Mouse (Mus musculus) heart, postnatal 25 days (tissue): ENCODE data around the gene Slf2. TPM values are rescaled to one million over a fixed set of nuclear protein-coding genes. Genes with fewer than 3 reads are reported as not detected.

Experiments used
- DNase-seq: peaks from one replicate; pipeline ENCODE4 v3.0.0; 2022; ENCODE audit warnings: low spot score
- intact Hi-C: fragments of 180-260 bp; cut with DNase I; formaldehyde crosslinking; loops from one replicate; pipeline ENCODE4 v1.15.1; 2025
- total RNA-seq, 2 experiments: library from RNA; stranded (reverse); gene quantifications; 2 replicates each; pipeline ENCODE4 v1.2.3; 2021

Slf2 gene
- total RNA-seq, 2 experiments from 2014 or later = 18.4 to 22.0 TPM

GRCm38 (mm10) chr19:44977148-44977547 lies 46.2 kb downstream of the Slf2 start:
- intact Hi-C loops = no loop called here

GRCm38 (mm10) chr19:44980787-44981186 lies 49.8 kb downstream of the Slf2 start:
- no peak for DNase-seq
- intact Hi-C loops = loop anchor here (10.0 kb wide), 1 partner anchor 54 kb away; no protein-coding TSS in a partner anchor

More at GRCm38 (mm10) chr19:44977148-44977547, 46.2 kb downstream of the Slf2 start:
- no peak for DNase-seq

- intact Hi-C loops = loop anchor here (10.0 kb wide), 1 partner anchor 52 kb away; no protein-coding TSS in a partner anchor
- DNase-seq = no peak
These were observed 51.6 kb downstream of the Slf2 start for GRCm38 (mm10) chr19:44982477-44983115.

- intact Hi-C loops = loop anchor here (10.0 kb wide), 1 partner anchor 51 kb away; no protein-coding TSS in a partner anchor
- no peak for DNase-seq
These were observed 52.4 kb downstream of the Slf2 start for GRCm38 (mm10) chr19:44983366-44983765.

- intact Hi-C loops = loop anchor here (10.0 kb wide), 1 partner anchor 50 kb away; no protein-coding TSS in a partner anchor
- DNase-seq = no peak
These were observed 53.5 kb downstream of the Slf2 start for GRCm38 (mm10) chr19:44984420-44984819.

GRCm38 (mm10) chr19:44985159-44985988 lies 54.4 kb downstream of the Slf2 start:
- DNase-seq = no peak
- intact Hi-C loops = loop anchor here (10.0 kb wide), 1 partner anchor 49 kb away; no protein-coding TSS in a partner anchor

GRCm38 (mm10) chr19:44987004-44987403 lies 56.1 kb downstream of the Slf2 start:
- intact Hi-C loops = loop anchor here (10.0 kb wide), 1 partner anchor 48 kb away; no protein-coding TSS in a partner anchor
- no peak for DNase-seq

GRCm38 (mm10) chr19:44987851-44988250 lies 56.9 kb downstream of the Slf2 start:
- no peak for DNase-seq
- intact Hi-C loops = loop anchor here (10.0 kb wide), 1 partner anchor 47 kb away; no protein-coding TSS in a partner anchor

GRCm38 (mm10) chr19:44988321-44988720 lies 57.4 kb downstream of the Slf2 start:
- DNase-seq = no peak
- intact Hi-C loops = loop anchor here (10.0 kb wide), 1 partner anchor 46 kb away; no protein-coding TSS in a partner anchor

GRCm38 (mm10) chr19:44988831-44989566 lies 58.0 kb downstream of the Slf2 start, which contains the start of gene Sema4g:
Gene Sema4g, plus strand, starts transcription at chr19:44989101.
- intact Hi-C loops = loop anchor here (10.0 kb wide), 1 partner anchor 46 kb away; no protein-coding TSS in a partner anchor

GRCm38 (mm10) chr19:44989567-44990495 lies 58.9 kb downstream of the Slf2 start:
- intact Hi-C loops = loop anchor here (10.0 kb wide), 1 partner anchor 45 kb away; no protein-coding TSS in a partner anchor
- no peak for DNase-seq

More at GRCm38 (mm10) chr19:44988831-44989566, 58.0 kb downstream of the Slf2 start, which contains the start of gene Sema4g:
- no peak for DNase-seq

- DNase-seq = no peak
- intact Hi-C loops = no loop called here
These were observed 60.1 kb downstream of the Slf2 start for GRCm38 (mm10) chr19:44991031-44991430.

- DNase-seq = no peak
- intact Hi-C loops = no loop called here
These were observed 61.3 kb downstream of the Slf2 start for GRCm38 (mm10) chr19:44992246-44992645.

- intact Hi-C loops = no loop called here
These were observed 61.8 kb downstream of the Slf2 start for GRCm38 (mm10) chr19:44992712-44993111.

GRCm38 (mm10) chr19:44997786-44998185 lies 66.8 kb downstream of the Slf2 start:
- DNase-seq = no peak
- intact Hi-C loops = no loop called here

More at GRCm38 (mm10) chr19:44992712-44993111, 61.8 kb downstream of the Slf2 start:
- DNase-seq = no peak

- DNase-seq = no peak
- intact Hi-C loops = no loop called here
These were observed 68.7 kb downstream of the Slf2 start for GRCm38 (mm10) chr19:44999647-45000046.

- intact Hi-C loops = no loop called here
- DNase-seq = no peak
These were observed 71.3 kb downstream of the Slf2 start for GRCm38 (mm10) chr19:45002301-45002700.

- no peak for DNase-seq
- intact Hi-C loops = no loop called here
These were observed 73.0 kb downstream of the Slf2 start for GRCm38 (mm10) chr19:45003740-45004516.
